Mouse (Mus musculus) spleen, postnatal 36 days (tissue): ENCODE results near the gene Tceal8.
A peak's percentile ranks its signal among the peaks of the same experiment; 100 is the strongest.
"Not testable (repeated sequence)": the region's sequence is repeated elsewhere in the genome, so short reads cannot be mapped to it uniquely, and the experiment has no call there.

ENCODE experiments used
- DNase-seq, 2 experiments: peaks; one replicate each; pipeline ENCODE4 v3.0.0; 2022; ENCODE audit warnings: low spot score in 2 of 2, mixed read lengths in 1 of 2

Gene Tceal8

DNA sequence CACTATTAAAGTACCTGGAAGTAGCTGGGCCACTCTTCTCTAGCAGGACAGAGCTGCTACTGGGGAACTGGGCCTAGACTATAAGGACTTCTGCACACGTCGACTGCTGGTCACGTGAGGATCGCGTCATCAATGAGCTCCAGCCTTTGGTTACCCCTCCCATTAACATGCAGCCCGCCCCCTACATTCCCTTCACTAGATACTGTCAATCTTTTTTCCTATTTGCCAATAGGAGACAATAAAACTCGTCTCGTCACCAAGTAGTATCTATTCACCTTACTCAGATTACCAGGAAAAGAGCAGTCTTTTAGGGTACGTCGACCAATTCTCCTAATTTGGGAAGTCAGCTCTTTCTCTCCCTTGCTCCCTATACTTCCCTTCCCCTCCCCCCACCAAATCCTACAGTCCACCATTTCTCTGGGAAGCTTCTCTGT, at the start of gene Tceal8:
Gene Tceal8, minus strand, starts transcription at position 225 of the 434 bp plus-strand sequence.
- DNase-seq, result peak; percentile 47 to 58

DNA sequence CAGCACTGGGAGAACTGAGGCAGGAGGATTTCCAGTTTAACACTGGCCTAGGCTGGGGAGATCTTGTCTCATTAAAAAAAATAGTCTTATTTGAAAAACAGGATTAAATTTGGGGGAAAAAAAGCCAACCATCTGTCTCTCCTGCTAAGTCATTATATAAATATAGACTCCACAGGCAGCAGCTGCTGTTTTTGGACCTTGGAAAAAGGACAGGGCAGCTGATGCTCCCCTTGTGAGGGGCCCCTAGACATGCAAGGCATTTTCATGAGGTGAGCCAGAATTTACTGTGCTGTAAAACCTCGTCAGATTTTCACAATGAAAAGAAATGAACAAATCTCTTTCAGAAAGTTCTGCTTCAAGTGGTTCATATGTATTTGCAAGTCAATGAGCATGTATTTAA, 44.2 kb upstream of the Tceal8 start:
- no peak for DNase-seq

GRCm38 (mm10) chrX:136214729-136215677, 42.9 kb upstream of the Tceal8 start, which contains the start of the genes Tceal7 and Bex1:
Gene Tceal7 (plus strand): TSS chrX:136214779.
Gene Bex1 (minus strand): TSS chrX:136215513.
- DNase-seq, result not testable (repeated sequence)

GRCm38 (mm10) chrX:136213396-136213795, 41.3 kb upstream of the Tceal8 start:
- no peak for DNase-seq

DNA sequence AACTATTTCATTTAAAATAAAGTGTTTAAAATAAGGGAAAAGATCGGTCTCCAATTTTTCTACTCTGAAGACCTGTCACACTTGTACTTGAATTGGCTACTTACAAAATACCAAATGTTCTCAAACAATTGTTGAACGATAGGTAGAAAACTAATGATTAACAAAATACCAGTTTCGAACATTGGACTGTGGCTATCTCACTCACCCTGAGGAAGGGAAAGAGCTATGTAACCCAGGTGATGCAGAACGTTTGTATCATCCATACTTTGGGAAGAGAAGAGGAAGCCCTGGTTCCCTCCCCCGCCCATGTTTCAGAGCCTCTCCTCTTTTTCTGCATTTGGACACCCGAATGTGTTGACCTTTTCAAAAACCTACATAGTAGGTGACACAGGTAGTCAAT, 32.3 kb upstream of the Tceal8 start:
- DNase-seq, result no peak

DNA sequence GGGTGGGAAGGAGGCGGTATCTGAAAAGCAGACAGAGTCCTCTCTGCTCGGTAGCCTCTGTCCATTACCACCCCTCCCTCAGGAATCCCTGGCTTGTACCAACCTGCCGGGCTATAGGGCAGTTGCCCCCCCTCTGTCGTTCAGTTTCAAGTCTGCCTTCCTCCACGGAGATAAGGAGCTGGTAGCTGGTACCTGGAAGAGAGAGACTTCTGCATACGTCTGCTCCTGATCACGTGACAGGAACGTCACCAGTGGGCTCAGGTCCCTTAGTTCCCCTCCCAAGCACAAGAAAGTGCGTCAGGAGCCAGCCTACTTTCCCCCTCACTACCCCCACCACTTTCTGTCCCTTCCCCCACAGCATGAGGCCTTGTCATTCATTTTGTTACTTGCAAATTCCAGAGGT, 31.5 kb upstream of the Tceal8 start, which contains the start of gene Tceal5:
Gene Tceal5, minus strand, starts transcription at position 213 of the 403 bp plus-strand sequence.
- no peak for DNase-seq

- no peak for DNase-seq
Observed at GRCm38 (mm10) chrX:136203257-136203656, 31.1 kb upstream of the Tceal8 start.

- peak in 1 of 2 experiments; percentile 1 for DNase-seq
Observed at GRCm38 (mm10) chrX:136196873-136197272, 24.7 kb upstream of the Tceal8 start.

DNA sequence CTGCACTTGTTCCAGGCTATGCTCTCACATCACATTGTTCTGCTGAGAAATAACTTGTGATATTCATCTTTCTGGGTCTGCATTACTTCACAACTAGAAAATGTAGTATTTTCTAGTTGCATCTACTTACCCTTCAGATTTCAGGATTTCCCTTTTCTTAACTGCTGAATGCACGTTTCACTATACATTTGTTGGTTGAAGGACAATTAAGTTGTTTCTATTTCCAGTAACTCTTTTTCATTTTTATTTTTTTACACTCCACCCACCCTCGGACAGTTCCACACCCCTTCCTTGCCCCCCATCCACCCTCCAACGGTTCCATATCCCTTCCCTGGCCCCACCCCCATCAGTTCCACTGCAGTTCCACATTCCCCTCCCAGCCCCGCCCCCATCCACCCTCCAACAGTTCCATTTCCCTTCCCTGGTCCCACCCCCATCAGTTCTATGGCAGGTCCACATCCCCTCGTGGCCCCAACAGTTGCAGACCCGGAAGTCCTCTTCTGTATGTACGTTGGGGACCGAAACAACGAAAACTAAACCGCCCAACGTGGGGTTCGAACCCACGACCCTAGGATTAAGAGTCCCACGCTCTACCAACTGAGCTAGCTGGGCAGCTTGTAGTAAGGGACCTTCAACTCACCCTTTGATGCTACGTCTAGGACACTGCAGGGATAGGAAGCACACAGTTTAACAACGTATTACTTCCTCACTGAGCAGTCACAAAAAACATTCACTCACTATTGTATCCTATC, 23.2 kb upstream of the Tceal8 start:
- DNase-seq, result no peak

DNA sequence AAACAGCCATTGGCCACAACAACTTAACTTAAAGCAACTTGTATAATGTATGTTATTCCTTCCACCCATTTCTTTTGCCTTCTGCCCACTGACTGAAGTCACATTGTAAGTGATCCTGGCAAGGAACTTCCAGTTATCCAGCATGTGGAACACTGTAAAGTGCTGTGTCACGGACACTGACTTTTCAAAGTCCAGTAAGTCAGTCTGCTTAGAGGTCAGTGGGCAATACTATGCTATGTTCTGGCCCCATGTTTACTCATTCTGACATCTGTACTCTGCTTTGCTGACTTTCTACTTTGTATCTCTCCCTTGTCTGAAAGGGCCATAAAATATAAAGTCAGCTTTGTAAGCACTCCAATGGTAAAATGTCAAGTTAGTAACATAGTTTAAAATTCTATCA, 11.0 kb upstream of the Tceal8 start:
- no peak for DNase-seq

DNA sequence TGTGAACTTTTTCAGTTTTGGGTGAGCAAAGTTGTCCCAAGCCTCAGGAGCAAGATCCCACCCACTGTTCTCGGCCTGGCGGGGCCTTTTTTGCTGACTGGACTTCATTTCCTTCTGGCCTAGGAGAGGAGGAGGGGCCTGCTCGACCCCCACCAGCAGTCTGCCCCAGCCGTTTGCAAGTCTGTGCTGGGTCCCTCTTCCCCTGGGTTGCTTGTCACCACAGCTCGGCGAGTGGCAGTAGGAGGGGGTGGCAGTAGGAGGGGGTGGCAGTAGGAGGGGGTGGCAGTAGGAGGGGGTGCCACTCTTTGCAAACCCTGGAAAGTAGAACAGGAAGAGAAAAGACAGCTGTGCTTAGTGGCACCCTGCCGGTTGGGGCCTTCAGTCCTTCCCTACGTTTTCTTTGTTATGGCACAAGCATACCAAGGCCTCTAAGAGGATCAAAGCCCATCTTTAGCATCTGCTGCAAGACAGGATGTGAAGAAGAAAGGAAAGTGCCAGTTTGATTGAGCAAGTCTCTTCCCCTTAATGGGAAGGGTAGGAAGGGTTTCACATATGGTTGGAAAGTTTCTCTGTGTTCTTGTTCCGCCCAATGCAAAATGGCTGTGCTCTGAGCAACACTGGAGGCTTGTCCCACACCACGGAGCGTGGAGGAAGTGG, 8.9 kb upstream of the Tceal8 start:
- no peak for DNase-seq

DNA sequence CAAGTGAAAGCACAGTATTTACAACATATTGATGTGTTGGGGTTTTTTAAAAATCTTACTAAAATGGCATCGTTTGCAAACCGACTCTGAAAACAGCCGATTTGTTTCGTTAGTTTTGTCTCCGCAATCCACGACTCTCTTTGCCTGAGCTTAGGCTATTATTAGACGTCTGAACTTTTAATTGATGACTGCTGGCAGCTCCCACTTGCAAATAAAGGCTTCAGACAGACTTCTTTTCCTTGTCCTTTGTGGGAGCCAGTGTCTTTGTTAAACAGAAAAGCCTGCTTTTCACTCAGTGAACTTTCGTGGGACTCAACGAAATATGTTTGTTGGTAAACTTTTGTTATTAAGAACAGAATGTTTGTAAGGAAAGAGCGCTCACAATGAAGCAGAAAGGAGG, 644 bp upstream of the Tceal8 start:
- DNase-seq, result no peak

GRCm38 (mm10) chrX:136171189-136172117, 689 bp downstream of the Tceal8 start:
- no peak for DNase-seq

DNA sequence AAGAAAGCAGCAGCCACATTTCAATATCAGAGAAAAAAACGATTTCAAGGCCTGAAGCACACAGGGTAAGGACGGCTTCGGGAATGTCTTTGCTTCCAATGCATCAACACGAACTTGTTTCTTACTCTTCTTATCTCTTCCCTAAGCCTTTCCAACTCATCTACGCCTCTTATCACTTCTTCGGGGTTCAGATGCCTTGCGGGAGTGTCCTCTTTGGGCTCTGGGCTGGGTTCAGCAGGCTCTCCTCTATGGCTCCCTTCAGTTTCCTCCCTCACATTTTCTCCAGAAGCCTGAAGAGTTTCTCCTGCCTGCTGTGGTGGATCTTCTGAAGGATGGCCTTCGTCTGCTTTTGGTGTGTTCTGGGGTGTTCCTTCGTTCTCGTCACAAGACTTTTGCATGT, 1.5 kb downstream of the Tceal8 start:
- DNase-seq, result peak in 1 of 2 experiments; percentile 3

DNA sequence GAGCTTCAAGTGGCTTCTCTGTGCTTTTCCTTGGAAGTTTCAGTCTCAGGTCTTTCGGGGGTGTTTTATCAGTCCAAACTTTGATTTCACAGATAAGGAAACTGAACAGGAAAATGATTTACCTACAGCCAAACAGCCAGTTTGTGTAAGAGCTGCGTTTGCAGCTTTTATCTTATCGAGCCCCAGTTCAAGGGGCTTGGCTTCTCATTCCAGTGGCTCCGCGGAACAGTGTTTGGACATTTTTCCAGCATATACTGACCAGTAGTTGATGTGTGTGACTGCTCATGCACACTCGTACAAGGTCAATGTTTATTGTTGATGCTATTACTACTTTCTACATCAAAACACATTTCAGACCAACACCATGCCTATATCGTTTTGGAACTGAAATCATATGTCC, 27.9 kb downstream of the Tceal8 start:
- DNase-seq, result no peak

DNA sequence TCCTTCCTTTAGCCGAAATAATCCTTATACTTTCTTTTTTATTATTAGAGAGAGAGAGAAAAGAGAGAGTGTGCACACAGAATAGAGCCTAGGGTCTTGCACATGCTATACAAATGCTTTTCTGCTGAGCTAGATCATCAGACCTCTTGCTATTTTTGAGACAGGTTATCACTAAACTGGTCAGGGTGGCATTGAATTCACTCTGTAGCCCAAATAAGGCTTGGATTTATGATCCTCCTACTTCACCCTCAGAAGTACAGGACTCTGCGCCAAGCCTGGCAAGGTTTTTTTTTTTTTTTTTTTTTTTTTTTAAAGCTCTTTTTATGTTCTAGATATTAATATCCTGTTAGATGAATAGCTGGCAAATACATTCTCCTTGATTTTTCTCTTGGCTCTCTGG, 28.4 kb downstream of the Tceal8 start:
- no peak for DNase-seq

DNA sequence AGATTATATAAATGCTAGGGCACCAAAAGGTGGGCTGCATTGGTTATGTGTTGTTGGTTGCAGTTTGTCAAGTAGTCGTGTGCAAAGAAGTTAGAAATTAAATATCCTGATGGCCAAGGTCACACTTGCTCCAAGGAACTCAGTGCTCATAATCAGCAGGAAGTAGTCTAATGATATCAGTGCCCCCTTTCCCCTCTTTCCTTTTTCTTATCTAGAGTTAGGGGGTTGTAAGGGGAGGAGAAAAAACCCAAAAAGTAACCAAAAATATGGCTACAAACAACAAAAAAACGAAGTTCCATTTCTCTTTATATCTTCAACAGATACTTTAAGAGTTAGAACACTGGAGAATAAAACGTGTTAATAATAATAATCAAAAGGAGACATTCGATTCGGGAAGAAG, 30.8 kb downstream of the Tceal8 start:
- DNase-seq, result no peak

DNA sequence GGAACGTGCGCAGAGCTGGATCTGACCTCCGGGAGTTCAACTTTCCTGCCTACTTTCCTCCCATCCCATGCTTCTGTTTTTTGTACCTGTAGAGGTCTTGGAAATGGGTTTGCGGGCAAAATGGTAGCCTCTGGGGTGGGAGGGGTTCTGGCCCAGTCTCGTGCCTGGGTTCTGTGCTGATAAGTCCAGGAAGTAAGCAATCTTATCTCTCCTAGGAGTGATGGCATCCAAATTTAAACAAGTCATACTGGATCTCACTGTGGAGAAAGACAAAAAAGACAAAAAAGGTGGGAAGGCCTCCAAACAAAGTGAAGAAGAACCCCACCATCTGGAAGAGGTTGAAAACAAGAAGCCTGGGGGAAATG, 32.5 kb downstream of the Tceal8 start:
- not testable (repeated sequence) for DNase-seq

DNA sequence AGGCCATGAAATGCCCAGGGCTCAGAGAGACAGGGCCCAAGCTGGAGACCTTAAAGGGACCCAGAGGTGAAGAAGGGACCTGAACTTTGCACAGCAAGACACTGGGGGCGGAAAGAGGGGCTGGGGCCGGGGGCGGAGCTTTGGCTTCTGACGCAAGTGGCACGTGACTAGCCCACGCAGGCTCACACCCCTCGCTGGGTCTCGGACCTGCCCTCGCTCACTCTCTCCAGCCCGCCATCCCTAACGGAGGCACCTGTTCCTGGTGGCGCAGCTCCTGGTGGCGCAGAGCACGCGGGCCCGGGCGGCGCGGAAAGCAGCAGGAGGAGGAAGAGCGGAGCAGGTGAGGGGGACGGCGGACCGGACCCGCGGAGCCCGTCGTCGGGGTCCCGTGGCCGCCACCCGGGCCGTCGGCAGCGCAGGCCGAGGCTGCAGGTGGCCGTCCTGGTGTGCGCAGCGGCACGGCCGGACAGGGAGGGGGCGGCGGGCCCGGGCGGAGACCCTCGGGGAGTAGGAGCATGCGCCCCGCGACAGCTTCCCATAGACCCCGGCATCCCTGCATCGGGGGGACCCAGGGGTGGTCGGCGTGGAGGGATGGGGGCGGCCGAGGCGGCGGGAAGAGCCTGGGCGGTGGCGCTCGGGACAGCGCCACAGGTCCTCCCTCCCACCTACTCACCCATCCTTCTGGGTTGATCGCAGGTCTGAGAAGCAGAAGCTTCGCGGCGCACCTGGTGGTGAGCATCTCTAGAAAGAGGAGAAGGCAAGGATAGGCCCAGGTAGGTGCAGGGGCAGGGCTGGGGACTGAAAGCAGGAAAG, 33.1 kb downstream of the Tceal8 start, which contains the start of gene Bex4:
Gene Bex4, plus strand, starts transcription at position 170 of the 813 bp plus-strand sequence.
- not testable (repeated sequence) for DNase-seq

GRCm38 (mm10) chrX:136135559-136135958, 36.6 kb downstream of the Tceal8 start:
- DNase-seq, result peak in 1 of 2 experiments; percentile 25
